In genomic region chr16:40059968-40060367, GRCm38 (mm10) we compare ENCODE assay signal across 26 mouse cellular contexts.
DNase-seq lines count a peak whose midpoint lies in the region; ATAC-seq and TF ChIP-seq lines count a peak whose summit lies in the region.
"Had no signal": no experiment of that assay in that cellular context is flagged by ENCODE, and none has a peak within 500 bp of the region (broad histone marks: within the 10 kb centered on the region; RNA-seq: fewer than 3 reads in every experiment).

No protein-coding gene starts in this region.

- no peaks in the 10 kb centered on the region for H3K27me3 ChIP-seq in forebrain, embryonic 14.5 days (replicated peaks; ENCODE audit: control insufficient read depth, insufficient read depth, low read length)
- no peaks in the 10 kb centered on the region for H3K27me3 ChIP-seq in forebrain, embryonic 10.5 days (ENCODE audit: poor library complexity, severe bottlenecking)
- no peaks in the 10 kb centered on the region for H3K27me3 ChIP-seq in forebrain, postnatal 0 days (ENCODE audit: insufficient read depth, low read length)
- no peaks in the 10 kb centered on the region for H3K27me3 ChIP-seq in forebrain, embryonic 13.5 days
- H3K27me3 ChIP-seq: embryonic facial prominence, embryonic 13.5 days; heart, embryonic 12.5 days; heart, embryonic 15.5 days had no signal

- no peak overlapping the region for H3K9ac ChIP-seq in forebrain, embryonic 14.5 days (ENCODE audit: low read length)
- H3K9ac ChIP-seq in forebrain, postnatal 0 days, result no peak overlapping the region
- H3K9ac ChIP-seq in forebrain, embryonic 13.5 days, result no peak overlapping the region
- H3K9ac ChIP-seq: embryonic facial prominence, embryonic 13.5 days; heart, embryonic 12.5 days; heart, embryonic 15.5 days; hindbrain, embryonic 14.5 days had no signal

- H3K4me1 ChIP-seq in forebrain, embryonic 14.5 days (ENCODE audit: control insufficient read depth, insufficient read depth, low read length), result no peaks in the 10 kb centered on the region
- H3K4me1 ChIP-seq in forebrain, embryonic 10.5 days, result no peaks in the 10 kb centered on the region
- no peaks in the 10 kb centered on the region for H3K4me1 ChIP-seq in forebrain, postnatal 0 days (ENCODE audit: insufficient read depth)
- H3K4me1 ChIP-seq in forebrain, embryonic 13.5 days, result no peaks in the 10 kb centered on the region
- H3K4me1 ChIP-seq: embryonic facial prominence, embryonic 10.5 days; embryonic facial prominence, embryonic 13.5 days; heart, embryonic 12.5 days; heart, embryonic 15.5 days; hindbrain, embryonic 10.5 days had no signal

- no peak for ATAC-seq in forebrain, embryonic 14.5 days
- peak; percentile 54; the same call in 1 of the 2 replicates for ATAC-seq in forebrain, postnatal 0 days
- no peak for ATAC-seq in forebrain, embryonic 13.5 days
- ATAC-seq: activated CD4-positive, CD25-positive, alpha-beta regulatory T cell, adult 4 months; CD4-positive, CD25-positive, alpha-beta regulatory T cell, adult 4 months; intestine, postnatal 0 days had no signal

- WGBS in forebrain, embryonic 14.5 days, result 78% methylated on average over 1 of the region's 1 CpGs
- 88% methylated on average over 1 of the region's 1 CpGs for WGBS in forebrain, embryonic 10.5 days
- WGBS in forebrain, postnatal 0 days, result 28% methylated on average over 1 of the region's 1 CpGs
- 89% methylated on average over 1 of the region's 1 CpGs for whole genome bisulfite sequencing in forebrain, embryonic 13.5 days

- H3K4me2 ChIP-seq in forebrain, embryonic 14.5 days (ENCODE audit: low read length), result no peak overlapping the region
- H3K4me2 ChIP-seq in forebrain, postnatal 0 days (ENCODE audit: low read depth), result no peak overlapping the region
- H3K4me2 ChIP-seq in forebrain, embryonic 13.5 days, result no peak overlapping the region
- H3K4me2 ChIP-seq: embryonic facial prominence, embryonic 13.5 days; heart, embryonic 12.5 days; heart, embryonic 15.5 days; hindbrain, embryonic 14.5 days had no signal

- H3K36me3 ChIP-seq in forebrain, embryonic 14.5 days (ENCODE audit: control insufficient read depth, insufficient read depth, low read length), result no peaks in the 10 kb centered on the region
- H3K36me3 ChIP-seq in forebrain, embryonic 10.5 days (replicated peaks), result no peaks in the 10 kb centered on the region
- no peaks in the 10 kb centered on the region for H3K36me3 ChIP-seq in forebrain, postnatal 0 days (ENCODE audit: insufficient read depth)
- no peaks in the 10 kb centered on the region for H3K36me3 ChIP-seq in forebrain, embryonic 13.5 days (ENCODE audit: poor library complexity, severe bottlenecking)
- H3K36me3 ChIP-seq: embryonic facial prominence, embryonic 10.5 days; embryonic facial prominence, embryonic 13.5 days; heart, embryonic 12.5 days; heart, embryonic 15.5 days; hindbrain, embryonic 10.5 days had no signal

- no peak overlapping the region for H3K4me3 ChIP-seq in forebrain, embryonic 14.5 days (ENCODE audit: low read depth, low read length)
- H3K4me3 ChIP-seq in forebrain, embryonic 10.5 days, result no peak overlapping the region
- H3K4me3 ChIP-seq in forebrain, postnatal 0 days (ENCODE audit: low read depth, low read length), result no peak overlapping the region
- H3K4me3 ChIP-seq in forebrain, embryonic 13.5 days, result no peak overlapping the region
- H3K4me3 ChIP-seq: embryonic facial prominence, embryonic 10.5 days; embryonic facial prominence, embryonic 13.5 days; erythroblast, embryonic 14.5 days; gastrocnemius, adult 2 months; heart, embryonic 12.5 days; heart, embryonic 15.5 days; hindbrain, embryonic 10.5 days had no signal

- no peak for TF ChIP-seq CTCF in forebrain, postnatal 0 days (IDR thresholded peaks at IDR 0.05; ENCODE audit: low read depth)

- no peaks in the 10 kb centered on the region for H3K9me3 ChIP-seq in forebrain, embryonic 14.5 days (replicated peaks; ENCODE audit: control insufficient read depth, low read length)
- H3K9me3 ChIP-seq in forebrain, embryonic 10.5 days, result no peaks in the 10 kb centered on the region
- no peaks in the 10 kb centered on the region for H3K9me3 ChIP-seq in forebrain, postnatal 0 days (ENCODE audit: low read length)
- no peaks in the 10 kb centered on the region for H3K9me3 ChIP-seq in forebrain, embryonic 13.5 days (replicated peaks)
- H3K9me3 ChIP-seq: embryonic facial prominence, embryonic 10.5 days; embryonic facial prominence, embryonic 13.5 days; heart, embryonic 12.5 days; heart, embryonic 15.5 days; hindbrain, embryonic 10.5 days had no signal

- peak; percentile 19 for DNase-seq in forebrain, embryonic 14.5 days (ENCODE audit: low spot score)
- no peak for DNase-seq in forebrain, embryonic 10.5 days (ENCODE audit: extremely low spot score, low spot score)
- no peak for DNase-seq in forebrain, postnatal 0 days
- DNase-seq in Muller cell, postnatal 12 days (ENCODE audit: inconsistent ontology term), result peak; percentile 49
- DNase-seq in brain, adult 2 months (ENCODE audit: low read depth, low spot score), result peak; percentile 33
- no peak for DNase-seq in gastrocnemius, postnatal 25 days
- DNase-seq: adrenal gland, adult 8-10 months; adrenal gland, postnatal 25 days; embryo, embryonic 11 days; gastrocnemius, adult 2 months; gastrocnemius, postnatal 14 days; heart, adult 18-20 months; heart, postnatal 10 days; heart, postnatal 36 days; kidney, adult 2 months had no signal

- no peak overlapping the region for H3K27ac ChIP-seq in forebrain, embryonic 14.5 days (ENCODE audit: low read depth, low read length)
- no peak overlapping the region for H3K27ac ChIP-seq in forebrain, embryonic 10.5 days
- no peak overlapping the region for H3K27ac ChIP-seq in forebrain, postnatal 0 days (ENCODE audit: low read depth, low read length)
- H3K27ac ChIP-seq in forebrain, embryonic 13.5 days, result no peak overlapping the region
- H3K27ac ChIP-seq: embryonic facial prominence, embryonic 10.5 days; embryonic facial prominence, embryonic 13.5 days; gastrocnemius, adult 2 months; heart, embryonic 15.5 days; hindbrain, embryonic 10.5 days; hindbrain, embryonic 14.5 days had no signal

Comparison
In these comparisons a context has a peak if more than half of its experiments do, and no peak if none do; other contexts are left out.
1. DNase-seq: peak in forebrain, embryonic 14.5 days (single experiment), Muller cell, postnatal 12 days (single experiment) and brain, adult 2 months (single experiment); none in forebrain, embryonic 10.5 days (single experiment), forebrain, postnatal 0 days (single experiment) and gastrocnemius, postnatal 25 days (single experiment).